Mouse (Mus musculus): ENCODE results near the gene Tomm70a. TPM values are rescaled to one million over a fixed set of nuclear protein-coding genes. Genes with fewer than 3 reads are reported as not detected.

Gene Tomm70a
- total RNA-seq (2021) = 10 to 100 TPM; 47.5 to 56.4 TPM
- long read RNA-seq, experiment 1, full-length matches to known transcripts = 88 of 100 reads
- long read RNA-seq, experiment 1, partial matches to known transcripts = 11 of 100 reads
- long read RNA-seq, experiment 1, other reads (novel, unspliced or antisense) = 1 of 100 reads
- long read RNA-seq, experiment 2, full-length matches to known transcripts = 188 of 221 reads
- long read RNA-seq, experiment 2, partial matches to known transcripts = 29 of 221 reads
- long read RNA-seq, experiment 2, other reads (novel, unspliced or antisense) = 4 of 221 reads

- peak; percentile 85 to 86 for DNase-seq (ENCODE audit: low spot score in 2 of 2)
Measured at GRCm38 (mm10) chr16:57120913-57121815, at the start of gene Tomm70a. Gene Tomm70a (plus strand): TSS chr16:57121703.

DNA sequence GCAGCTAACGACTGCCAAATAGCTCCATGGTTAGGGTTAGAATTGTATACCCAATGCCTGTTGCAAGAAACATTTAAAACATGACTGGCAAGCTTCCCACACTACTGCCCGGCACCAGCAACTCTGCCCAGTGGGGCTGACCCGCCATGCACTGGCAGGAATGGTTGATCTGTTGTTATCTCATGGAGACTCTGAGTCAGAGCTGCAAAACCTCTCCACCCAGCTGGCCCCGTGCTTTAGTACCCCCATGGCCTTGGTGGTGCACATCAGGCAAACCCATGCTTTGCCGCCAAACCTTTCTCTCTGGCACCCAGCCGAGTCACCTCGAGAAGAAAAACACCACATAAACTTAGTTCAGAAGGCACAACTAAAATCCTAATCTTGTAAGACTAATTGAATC, 45.5 kb upstream of the Tomm70a start:
- peak; percentile 17 to 21 for DNase-seq (ENCODE audit: low spot score in 2 of 2)

DNA sequence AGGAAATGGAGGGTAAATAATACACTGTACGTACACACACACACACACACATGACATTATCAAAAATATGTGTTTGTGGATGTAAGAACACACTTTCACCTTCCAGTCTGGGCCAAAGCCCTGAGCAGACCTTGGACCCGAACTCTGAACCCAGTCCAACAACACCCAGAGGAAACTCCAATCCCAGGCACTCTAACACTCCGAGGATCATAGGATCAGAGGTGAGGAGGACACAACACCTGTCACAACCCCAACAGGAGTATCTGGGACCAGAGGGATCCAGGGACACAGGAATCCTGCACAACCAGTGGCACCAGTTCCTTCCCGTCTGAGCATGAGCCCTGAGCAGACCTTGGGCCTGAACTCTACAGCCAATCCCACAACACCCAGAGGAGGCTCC, 41.9 kb upstream of the Tomm70a start:
- no peak for DNase-seq (ENCODE audit: low spot score in 2 of 2)

- DNase-seq (ENCODE audit: low spot score in 2 of 2) = peak; percentile 35 to 43
Measured at GRCm38 (mm10) chr16:57092460-57092859, 29.0 kb upstream of the Tomm70a start.

DNA sequence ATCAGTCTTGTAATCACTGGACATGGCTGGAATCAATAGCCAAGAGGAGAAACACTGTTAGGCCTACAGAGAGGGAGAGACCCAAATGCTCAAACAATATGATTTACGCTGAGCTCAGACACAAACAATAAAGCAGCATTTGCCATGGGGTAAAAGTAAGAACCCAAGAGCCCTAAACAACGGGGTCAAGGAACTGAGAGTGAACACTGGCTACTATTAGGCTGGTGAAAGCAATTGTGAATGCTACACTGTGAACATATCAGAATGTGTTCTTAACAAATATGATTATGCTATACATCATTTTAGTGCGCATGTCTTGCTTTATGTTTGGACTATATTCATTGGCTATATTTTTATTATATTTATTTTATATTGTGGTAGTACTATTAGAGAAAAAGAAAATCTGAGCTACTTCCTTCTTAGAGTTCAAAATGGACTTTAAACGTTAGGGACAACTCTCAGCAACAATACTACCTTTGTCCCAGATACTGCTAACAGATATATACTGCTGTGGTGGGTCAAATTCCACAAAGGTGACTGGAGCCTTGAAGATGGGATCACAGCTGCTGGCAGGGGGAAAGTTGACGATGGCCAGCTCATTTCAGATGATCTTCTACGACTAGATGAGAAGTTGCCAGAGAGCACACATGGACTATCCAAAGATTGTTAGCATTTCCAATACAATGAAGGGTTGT, 28.4 kb upstream of the Tomm70a start:
- no peak for DNase-seq (ENCODE audit: low spot score in 2 of 2)

- DNase-seq (ENCODE audit: low spot score in 2 of 2) = no peak
Measured at GRCm38 (mm10) chr16:57098468-57099144, 22.9 kb upstream of the Tomm70a start.

DNA sequence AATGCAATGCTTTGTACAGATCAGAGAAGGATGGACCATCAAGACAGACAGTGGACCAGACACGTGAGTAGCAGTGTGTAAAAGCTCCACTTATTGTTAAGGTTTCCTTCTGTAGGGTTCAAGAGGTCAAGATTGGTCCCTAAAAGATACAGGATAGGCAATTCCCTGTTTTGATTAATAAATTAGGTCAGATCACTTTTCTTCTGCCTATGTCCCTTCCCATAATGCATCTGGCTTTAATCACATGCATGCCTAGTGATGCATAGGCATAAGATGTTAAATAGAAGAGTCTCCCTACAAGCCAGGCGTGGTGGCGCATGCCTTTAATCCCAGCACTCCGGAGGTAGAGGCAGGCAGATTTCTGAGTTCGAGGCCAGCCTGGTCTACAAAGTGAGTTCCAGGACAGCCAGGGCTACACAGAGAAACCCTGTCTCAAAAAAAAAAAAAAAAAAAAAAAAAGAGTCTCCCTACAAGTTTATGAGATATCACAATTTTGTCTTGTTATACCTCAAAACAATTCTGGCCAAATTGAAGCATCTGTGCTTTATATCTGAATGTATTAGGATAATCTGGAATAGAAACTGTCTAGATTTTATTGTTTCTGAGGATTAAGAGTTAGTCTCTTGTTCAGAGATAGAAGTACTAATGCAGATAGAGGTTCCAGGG, 21.8 kb upstream of the Tomm70a start:
- DNase-seq (ENCODE audit: low spot score in 2 of 2) = no peak

DNA sequence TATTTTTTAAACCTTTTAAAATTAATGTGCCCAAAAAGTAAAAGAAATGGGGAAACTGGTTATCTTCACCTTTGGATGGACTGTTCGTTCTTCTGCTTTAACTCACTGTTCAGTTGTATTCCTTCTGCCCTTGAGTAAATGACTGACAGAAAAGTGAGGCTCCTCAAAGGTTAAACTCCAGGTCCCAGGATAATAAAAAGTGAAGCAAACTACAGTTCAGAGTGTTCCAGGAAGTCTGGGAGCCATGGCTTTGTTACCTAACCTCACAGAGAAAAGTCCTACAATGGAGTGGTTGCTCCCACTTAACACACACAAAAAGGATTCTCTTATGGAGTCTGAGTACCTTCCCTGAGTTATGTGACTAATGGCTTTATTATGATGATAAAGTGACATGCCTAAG, 20.3 kb upstream of the Tomm70a start:
- no peak for DNase-seq (ENCODE audit: low spot score in 2 of 2)

- DNase-seq (ENCODE audit: low spot score in 2 of 2) = no peak
Measured at GRCm38 (mm10) chr16:57106185-57106960, 15.1 kb upstream of the Tomm70a start.

- no peak for DNase-seq (ENCODE audit: low spot score in 2 of 2)
Measured at GRCm38 (mm10) chr16:57116066-57116465, 5.4 kb upstream of the Tomm70a start.

DNA sequence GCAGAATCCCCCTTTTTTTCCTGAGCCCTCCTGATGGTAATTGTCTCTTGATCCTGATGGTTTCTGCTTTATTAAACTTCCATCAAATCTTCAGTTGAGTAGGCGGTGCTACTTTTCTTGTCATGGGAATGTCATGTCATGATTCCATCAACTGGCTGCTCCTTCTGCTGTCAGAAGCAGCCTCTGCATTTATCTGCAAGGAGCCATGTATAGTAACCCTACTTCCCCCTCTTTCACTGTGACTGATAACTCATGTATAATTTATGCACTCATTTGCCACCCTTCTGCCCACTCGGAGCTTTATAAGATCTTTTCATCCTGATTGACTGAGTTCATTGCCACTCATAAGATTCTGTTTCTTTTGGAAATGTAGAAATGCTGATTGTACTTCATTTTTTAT, 3.9 kb upstream of the Tomm70a start:
- DNase-seq (ENCODE audit: low spot score in 2 of 2) = no peak

DNA sequence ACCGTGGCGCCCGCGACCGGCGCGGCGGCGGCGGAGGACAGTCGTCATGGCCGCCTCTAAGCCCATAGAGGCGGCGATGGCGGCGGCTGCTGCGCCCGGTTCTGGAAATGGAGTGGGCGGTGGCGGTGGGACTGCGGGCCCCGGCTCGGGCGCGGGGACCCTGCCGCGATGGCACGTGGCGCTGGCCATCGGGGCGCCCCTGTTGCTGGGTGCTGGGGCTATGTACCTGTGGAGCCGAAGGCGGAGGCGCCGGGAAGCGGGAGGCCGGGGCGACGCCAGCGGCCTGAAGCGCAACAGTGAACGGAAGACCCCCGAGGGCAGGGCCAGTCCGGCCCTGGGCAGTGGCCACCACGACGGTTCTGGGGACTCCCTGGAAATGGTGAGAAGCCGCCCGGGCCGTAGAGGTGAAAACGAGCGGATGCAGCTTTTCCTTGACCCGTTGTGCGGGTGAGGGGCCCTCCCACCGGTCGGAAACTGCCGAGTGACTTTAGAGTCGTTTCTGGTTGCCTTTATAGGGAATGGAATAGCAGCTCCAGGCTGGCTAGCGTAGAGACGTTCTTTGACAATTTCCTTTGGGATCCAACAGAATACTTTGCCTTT, 413 bp downstream of the Tomm70a start:
- no peak for DNase-seq (ENCODE audit: low spot score in 2 of 2)

DNA sequence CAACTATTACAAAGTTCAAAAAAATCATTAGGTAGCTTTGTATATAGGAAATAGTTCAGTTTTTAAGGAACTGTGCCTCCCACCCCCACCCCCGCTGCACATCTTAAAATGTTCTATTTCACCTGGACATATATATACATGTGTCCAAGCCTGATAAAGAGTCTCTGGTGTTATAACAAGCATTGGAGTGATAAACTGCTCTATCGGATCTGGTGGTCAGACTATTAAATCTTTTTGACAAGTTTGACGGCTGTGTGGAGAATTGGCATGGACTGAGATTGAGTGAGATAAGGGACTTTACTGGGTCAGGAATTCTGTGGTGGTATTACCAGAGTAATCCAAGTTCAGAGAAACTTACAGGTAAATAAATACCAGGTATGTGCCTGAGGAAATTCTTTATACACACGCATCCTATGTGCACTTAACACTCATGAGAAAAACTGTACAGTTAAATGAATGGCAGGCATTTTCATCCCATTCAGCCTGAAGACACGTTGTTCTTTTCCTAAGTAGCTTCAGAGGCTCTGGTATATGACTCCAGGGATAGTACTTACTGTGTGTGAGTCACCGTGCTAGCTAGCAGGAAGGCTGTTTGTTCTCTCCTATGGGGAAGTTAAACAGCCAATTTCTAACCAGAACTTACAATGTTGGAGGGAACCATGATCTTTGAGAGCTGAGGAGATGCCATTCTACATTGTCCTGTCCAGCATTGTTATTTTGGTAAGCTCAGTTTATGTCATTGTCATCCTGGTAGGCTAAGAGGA, 1.4 kb downstream of the Tomm70a start:
- no peak for DNase-seq (ENCODE audit: low spot score in 2 of 2)

DNA sequence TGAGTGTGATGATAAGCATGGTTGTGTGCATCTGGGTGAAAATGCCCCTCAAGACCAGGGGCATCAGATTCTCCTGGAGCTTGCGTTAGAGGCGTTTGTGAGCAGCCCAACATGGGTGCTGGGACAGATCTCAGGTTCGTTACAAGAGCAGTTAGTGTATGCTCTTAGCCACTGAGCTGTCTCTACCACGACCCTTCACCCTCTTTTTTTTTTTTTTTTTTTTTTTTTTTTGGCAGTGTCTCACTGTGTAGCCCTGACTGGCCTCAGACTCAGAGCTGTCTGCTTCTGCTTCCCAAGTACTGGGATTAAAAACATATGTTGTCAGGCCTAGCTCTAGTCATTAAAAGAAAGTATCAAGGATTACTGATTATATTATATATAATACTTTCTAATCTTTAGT, 4.8 kb downstream of the Tomm70a start:
- DNase-seq (ENCODE audit: low spot score in 2 of 2) = no peak

DNA sequence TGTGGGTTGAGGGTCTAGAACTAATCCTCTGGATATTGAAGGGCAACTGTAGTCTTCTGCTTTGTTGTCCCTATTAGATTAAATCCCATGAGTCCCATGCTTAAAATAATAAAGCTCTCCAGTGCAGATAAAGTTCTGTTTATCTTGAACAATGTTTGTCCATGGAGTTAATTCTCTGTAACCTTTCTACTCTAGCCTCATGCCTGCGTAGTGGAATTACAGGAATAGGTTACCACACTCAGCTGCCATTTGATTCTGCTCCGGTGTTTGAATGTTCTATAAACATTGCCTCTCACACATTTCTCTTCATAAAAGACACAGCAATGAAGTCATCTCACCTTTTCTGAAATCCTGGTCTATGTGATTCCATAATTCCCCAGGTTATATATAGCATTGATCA, 6.3 kb downstream of the Tomm70a start:
- no peak for DNase-seq (ENCODE audit: low spot score in 2 of 2)

DNA sequence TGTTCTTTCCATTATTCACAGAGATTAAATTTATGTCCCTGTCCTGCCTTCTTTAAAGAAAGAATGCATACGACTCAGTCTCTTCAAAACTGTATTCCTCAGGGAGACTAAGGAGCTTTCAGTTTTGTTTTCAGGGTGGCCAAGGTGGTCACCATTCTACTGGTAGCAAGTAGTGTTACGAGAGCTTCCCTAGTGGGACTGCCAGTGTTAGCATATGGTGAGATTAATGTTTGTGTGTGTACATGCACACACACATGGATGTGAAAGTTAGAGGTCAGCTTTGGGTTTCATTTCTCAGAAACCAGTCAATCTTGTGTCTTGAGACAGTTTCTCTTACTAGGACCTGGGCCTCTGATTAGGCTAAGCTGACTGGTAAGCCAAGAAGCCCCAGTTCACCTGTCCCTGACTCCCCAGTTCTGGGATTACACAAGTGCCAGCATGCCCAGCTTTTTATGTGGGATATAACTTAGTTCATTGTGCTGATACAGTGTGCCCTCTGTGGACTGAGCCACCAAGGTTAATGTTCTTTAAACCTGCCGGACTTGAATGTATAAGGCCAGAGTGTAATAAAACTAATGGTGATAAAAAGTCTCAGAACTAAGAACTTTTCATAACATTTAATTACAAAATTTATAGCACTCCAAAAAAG, 9.4 kb downstream of the Tomm70a start:
- no peak for DNase-seq (ENCODE audit: low spot score in 2 of 2)

DNA sequence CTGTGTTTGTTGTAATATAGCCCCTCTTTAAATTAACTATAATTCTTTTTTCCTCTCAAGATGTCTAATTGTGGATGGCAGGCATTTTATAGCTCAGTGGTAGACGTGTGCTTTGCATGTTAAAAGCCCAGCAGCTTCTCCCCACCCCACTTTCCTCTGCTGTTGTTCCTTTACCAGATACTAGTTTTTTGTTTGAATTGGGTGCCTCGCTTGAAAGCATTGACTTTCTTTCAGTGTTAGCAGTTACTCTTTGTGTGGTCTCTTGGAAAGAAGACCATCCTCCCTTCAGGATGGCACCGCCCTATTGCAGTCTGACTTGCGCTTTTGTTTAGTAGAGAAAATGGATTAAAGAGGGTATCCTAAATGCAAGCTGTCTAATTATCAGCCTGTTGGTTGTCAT, 10.0 kb downstream of the Tomm70a start:
- no peak for DNase-seq (ENCODE audit: low spot score in 2 of 2)

DNA sequence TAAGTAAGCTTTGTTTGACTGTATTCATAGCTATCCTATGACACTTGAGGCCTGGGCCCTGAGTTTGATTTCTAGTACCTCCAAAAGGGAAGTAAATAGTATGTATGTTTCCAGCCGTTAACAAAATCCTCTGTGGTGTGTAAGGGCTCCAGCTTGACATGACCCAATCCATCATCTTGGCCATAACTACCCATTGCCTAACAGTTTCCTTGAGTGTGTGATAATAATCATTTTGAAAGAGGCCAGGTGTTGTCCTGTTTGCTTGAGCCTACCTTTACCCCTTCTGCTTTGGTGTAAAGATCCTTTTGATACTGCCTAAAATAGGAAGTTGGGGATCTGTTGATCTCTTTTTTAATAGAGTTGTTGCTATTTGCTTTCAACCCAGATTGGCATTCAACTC, 10.8 kb downstream of the Tomm70a start:
- no peak for DNase-seq (ENCODE audit: low spot score in 2 of 2)
